Mouse (Mus musculus) regulatory T cell (primary cell): ENCODE measurements around the gene Slc38a7.
"Not testable (repeated sequence)": the region's sequence is repeated elsewhere in the genome, so short reads cannot be mapped to it uniquely, and the experiment has no call there.

ENCODE experiments used
- in situ Hi-C: fragments of 300-600 bp; cut with MboI, MseI; formaldehyde crosslinking; loops from one replicate; pipeline ENCODE4 v1.15.1; 2025; ENCODE audit warnings: high pct_unique_total_duplicates

The Slc38a7 gene

DNA sequence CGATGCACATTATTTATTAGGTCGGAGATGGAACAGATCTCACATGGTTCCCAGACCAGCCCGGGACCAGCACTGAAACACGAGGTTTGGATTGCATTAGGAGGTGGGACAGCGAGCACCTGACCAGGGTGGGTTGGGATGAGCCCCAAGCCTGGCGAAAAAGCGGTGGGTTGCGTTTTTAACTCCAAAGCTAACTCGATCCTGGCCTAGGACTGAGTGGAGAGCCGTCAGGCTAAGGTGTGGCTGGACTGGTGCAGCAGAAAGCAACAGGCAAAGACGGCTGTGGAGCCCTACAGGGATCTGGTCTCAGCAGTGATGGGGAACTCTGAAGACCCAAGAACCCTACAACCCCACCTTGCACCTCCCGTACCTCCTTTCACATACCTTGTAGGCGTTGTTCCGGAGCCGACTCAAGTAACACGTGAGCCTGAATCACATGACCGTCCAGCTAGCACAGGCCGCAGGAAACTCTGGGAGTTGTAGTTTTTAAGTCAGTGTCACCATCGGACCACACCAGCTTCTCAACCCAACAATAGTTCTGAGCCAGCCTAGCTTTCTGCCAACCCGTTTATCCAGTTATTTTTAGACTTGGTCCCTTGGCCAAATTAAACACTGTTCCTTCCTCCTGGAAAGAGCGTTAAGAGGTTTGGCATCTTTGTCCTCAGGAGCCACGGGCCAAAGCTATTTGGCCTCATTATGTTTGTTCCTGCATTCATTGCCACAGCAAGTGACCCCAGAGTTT lies at the start of gene Slc38a7:
TSS of gene Slc38a7 (minus strand) at position 438 of the 742 bp plus-strand sequence.
- in situ Hi-C loops = no loop called here

DNA sequence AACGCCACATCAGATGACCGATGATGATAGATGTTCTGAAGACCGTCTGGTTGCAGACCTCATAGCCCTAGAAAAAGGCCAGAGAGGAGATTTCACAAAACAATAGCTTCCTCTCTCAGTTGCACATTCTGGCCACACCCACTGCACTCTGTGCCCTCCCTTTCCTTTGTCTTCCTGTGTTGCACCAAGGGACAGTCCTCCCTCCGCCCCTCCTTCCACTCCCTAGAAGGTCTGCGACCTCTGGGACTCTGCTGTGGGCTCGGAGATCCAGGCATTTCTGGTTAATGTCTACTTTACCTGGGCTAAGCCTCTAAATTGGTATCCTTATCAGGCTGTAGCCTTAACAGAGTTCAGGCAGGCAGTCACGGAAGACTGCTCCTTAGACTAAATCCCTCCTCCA lies 48.5 kb upstream of the Slc38a7 start:
- in situ Hi-C loops = no loop called here

DNA sequence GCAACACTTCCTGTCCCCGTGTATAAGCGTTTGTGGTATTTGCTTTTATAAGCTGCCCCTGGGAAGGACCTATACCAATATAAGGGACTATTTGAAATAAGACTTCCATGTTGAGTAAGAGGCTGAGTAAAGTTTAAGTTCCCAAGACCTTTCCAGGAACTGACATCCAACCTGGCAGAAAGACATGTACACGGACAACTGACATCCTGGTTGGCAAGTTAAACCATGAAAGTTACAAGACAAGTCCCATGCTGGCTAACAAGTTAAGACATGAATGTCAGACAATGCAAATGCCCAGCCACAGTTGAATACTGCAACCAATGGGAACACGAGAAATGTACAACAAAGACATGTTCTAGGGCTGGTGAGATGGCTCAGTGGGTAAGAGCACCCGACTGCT lies 40.4 kb upstream of the Slc38a7 start:
- in situ Hi-C loops = no loop called here

DNA sequence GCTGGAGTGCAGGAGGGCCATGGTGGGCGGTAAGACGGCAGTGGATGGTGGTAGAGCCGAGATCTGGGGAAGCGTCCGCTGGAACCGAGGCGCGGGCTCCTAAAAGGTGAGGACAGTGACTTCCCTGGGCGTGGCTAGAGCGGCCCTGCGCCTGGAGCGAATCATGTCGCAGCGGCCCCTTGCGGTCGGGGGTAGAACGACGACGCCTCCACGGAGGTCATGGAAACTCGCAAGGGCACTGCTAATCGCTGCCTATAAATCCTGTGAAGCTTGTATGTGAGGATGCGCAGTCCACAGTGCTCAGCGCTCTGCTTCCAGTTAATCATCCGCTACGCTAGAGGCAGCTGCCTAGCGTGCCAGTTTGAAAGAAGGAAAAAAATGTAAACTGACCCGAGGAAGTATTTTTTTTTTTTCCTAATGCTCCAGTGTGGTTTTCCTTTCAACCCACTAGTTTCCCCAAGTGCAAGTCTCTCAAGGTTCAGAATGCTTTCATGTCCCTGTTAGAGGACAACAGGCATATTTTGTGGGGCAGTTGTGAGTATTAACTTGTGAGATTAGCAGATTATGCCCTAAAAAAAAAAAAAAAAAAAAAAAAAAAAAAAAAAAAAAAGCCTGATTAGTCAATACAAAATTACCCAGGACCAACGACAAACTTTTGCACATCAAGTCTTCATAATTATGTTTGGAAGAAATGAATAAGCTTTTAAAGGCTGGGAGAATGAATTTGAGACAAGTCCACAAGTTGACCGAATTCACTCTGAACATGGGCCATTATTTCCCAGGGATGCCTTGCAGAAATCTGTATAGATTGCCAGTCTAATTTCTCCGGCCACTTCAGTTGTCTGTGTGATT lies 35.2 kb upstream of the Slc38a7 start, which contains the start of gene Got2:
TSS of gene Got2 (minus strand) at position 263 of the 852 bp plus-strand sequence.
- in situ Hi-C loops = no loop called here

DNA sequence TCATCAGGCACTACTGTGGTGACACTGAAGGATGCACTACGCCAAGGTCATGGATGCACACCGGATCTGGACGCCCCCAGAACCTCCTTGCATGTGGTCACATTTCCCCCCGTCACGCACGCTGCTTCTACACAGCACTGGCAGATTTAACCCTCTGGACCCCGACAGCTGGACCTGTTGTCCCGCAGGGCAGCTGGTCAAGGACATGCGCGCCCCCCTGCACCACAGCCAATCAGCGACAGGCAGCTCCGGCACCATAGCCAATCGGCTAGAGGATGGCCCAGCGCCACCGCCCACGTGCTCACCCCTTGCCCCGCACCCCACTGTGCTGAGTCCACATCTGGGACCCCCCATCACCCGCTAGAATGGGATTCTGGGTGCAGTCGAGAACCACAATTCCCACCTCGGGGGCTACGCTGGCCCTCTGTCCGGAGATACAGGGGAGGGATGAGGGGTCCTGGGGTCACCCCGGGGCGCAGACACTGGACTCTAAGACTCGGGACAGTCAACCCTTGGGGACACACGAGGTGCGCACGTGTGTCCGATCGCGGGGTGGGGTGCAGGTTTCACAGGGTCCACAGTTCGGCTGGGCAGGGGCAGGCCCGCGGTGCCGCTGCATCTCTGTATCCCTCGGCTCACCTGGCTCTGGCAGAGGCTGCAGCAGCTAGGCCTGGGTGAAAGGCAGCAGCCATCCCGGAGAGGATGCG lies 34.4 kb upstream of the Slc38a7 start:
- in situ Hi-C loops = no loop called here

DNA sequence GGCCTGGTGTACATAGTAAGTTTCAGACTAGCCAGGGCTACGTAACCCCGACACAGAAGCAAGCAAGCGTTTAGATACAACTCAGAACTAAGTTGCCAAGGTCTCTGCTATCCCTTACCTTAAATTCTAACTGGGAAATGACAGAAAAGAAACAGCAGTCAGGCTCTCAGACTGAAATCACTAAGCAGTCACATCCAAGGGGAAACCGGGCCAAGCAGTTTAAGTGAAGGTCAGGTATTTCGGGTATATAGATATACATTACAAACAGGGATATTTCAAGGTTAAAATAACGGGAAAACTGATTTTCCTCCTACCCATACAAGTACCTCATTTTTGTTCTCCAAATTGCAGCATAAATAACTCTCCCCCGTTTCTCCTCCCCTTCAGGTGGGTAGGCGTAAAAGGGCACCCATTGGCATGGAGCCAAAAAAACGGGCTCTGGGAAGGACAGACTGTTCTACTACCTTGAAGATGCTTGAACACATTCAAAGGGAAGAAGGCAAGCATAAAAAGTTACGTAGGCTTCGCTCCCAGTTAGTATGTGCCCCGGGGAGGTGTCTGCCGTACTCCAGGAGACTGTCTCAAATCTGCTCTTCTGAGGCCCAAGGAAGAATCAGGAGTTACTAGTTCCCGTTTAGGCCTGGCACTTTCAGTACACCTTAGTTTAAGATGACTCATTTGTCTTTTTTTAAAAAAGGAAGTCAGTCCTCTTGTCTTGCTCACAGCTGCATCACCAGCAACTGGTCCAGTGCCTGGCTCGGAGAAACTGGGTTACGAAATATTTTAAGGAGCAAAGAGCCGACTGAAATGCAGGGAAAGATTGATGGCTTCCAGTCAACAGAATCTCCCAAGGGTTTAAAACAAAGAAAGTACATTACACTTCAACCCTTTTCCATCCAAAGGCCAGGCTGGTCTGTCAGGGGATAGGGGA lies 33.6 kb upstream of the Slc38a7 start:
- in situ Hi-C loops = no loop called here

DNA sequence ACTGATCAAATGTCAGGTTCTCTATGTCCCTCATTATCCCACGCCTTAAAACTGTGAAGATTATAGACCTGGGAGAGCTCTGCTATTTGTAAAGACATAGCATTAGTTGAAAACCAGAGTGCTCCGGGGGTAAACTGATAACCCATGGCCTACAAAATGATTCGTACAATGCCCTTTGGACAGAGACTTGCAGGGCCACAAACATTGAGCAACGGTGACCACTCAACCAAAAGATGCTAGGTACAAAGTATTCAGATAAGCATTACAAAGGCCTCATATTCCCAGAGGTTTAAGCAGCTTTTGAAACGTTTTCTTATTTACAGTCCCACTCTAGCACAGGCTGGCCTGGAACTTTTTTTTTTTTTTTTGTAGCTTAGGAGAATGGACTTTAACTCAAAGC lies 32.6 kb upstream of the Slc38a7 start:
- in situ Hi-C loops = no loop called here

DNA sequence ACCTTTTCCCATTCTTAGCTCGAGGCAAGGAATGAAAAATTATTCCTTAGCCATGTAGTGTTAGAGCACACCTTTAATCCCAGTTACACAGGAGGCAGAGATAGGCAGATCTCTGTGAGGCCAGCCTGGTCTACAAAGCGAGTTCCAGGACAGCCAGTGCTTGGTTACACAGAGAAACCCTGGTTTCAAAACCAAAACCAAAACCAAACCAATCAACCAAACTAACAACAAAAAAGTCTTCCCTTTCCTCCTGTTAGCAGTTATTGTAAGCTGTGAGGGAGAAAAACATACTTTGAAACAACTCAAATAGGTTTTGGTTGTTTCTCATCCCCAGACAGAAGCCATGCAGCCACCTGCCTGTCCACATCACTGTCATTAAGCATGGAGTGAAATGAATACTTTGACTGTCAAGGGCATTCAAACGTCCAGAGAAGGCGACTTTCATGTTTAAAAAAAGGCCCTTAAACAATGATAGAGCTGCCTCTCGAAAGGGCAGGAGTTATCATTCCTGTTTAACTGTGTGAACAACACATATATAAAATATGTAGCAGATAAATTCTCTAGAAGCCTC lies 32.0 kb upstream of the Slc38a7 start:
- in situ Hi-C loops = no loop called here

DNA sequence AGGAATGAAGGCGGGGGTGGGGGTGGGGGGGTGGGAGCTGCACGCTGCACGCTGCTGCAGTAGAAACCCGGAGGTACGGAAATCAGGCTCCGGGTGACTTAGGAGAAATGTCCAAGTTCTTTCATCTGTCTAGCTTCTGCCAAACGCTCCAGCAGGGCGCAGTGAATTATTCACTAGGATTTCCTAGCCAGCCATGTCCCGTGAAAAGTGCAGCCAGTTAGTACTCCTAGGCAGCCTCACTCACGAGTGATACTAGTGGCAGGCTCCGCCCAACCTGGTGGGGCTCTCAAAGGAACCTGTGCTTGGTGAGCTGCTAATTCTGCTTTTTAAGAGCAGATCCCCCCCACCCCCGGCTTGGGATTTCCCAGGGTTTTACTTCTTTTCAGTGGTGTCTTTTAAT lies 31.2 kb upstream of the Slc38a7 start:
- in situ Hi-C loops = no loop called here

DNA sequence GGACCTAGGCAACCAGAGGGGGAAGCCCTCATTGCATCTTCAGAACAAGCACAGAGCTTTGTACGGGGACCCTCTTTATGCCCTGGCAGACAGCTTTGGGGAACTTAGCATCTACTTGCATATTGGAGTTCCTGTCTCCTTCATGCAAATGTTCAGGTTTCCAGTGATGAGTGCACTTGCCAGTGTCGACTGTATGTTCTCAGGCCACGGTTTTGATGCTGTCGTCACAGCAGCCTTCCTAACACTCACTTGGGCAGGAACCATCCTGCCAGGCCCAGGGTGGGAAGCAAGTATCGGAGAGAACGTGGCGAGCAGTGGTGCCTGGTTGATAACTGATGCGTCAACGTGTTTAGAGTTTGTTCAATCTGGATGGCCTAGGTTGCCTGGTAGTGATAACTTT lies 28.9 kb upstream of the Slc38a7 start:
- in situ Hi-C loops = no loop called here

DNA sequence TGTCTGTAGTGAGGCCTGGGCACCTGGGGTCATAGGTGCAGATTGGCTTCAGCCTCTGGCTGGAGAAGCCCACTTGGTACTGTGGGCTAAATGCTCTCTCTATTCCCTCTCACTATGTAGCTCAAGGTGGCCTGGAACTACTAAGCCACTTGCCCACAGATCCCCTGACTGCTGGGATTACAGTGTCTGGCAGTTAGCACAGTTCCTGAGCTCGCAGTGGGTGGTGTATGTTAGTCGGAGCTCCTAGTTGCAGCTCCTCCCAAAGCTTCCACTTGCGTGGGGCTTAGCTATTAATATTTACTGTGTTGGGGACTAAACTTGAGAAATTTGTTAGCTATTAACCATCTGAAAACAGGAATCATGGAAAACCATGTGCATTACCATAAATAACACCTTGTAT lies 28.2 kb upstream of the Slc38a7 start:
- in situ Hi-C loops = no loop called here

DNA sequence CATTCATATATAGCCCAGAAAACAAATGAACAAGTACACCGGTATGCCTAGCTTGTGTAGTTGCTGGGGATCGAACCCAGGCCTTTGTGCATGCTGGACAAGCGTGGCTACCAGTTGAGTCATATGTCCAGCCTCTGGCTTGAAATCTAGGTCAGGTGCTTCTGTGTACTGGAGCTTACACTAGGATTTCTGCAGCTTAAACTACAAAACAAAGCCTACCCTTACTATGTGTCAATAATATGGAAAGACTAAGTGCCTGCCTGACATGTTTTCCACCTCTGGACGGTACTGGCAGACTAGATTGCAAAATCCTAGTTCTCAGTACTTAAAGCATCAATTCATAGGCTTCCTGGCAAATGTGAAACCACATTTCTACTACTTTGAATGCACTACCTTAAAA lies 26.5 kb upstream of the Slc38a7 start:
- in situ Hi-C loops = no loop called here

DNA sequence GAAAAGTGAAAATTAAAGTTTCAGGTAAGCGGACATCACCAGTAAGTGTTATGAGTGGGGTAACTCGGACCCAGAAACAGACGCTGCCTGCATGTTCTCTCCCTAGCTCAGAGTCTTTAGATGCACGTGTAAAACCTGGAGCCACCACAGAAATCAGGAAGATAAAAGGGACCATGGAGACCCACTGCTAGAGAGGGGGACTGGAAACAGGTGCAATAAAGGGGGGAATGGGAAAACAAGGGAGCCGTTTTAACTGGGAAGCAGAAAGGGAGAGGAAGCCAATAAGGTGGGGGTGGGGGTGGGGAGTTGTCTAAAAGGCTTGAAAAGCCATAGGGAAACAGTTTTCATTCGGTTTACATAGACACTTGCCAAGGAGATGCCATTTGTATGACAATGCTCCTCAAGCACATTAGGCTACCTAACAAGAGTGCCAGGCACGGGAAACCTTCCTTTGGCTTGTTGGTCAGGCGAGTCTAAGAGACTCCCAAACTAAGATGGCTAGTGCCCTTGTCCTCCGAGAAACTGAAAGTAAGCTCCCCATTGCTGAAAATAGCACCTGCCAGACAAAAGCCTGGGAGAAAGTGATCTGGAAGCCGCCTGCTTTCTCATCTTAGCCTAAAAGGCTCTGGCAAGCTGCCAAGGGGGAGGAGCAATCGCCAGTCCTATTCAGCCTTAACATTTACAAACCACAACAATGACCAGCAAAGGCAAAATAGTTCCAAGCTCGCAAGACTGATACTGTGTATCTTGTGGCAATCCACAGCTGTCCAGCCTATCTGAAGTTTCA lies 25.0 kb upstream of the Slc38a7 start:
- in situ Hi-C loops = no loop called here

DNA sequence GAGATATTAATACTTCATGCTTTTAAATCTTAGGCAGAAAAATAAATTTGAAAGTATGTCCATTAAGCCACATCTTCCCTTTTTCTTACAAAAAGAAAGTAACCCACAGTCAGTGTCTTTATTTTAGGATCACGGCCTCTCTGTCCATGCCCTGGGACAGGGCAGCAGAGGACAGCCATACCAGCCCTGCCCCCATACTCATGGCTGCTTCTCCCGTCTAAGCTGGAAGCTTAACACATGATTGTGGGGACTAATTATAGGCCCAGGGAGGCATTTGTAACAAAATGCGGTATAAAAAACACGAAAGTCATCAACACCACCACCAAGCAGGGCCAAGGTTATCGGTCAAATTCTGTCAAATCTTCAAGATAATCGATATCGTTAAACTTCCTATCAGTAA lies 21.9 kb upstream of the Slc38a7 start:
- in situ Hi-C loops = no loop called here

DNA sequence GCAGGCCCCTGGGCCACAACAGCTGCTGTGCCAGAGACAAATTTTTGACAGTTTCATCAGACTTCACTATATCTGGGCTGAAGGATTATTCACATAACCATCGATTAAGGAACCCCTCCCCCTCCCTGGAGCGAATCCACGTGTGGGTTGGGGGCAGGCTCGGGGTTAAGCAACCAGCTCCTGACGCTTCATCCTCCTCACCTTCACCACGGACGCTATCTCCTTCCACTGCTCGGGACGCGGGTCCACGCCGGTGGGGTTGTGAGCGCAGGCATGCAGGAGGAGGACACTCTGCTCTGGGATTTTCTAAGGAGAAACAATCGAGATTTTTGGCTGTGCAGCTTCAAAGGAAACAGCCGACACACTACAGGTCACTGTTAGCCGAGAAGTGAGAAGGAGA lies 18.4 kb upstream of the Slc38a7 start:
- in situ Hi-C loops = no loop called here

DNA sequence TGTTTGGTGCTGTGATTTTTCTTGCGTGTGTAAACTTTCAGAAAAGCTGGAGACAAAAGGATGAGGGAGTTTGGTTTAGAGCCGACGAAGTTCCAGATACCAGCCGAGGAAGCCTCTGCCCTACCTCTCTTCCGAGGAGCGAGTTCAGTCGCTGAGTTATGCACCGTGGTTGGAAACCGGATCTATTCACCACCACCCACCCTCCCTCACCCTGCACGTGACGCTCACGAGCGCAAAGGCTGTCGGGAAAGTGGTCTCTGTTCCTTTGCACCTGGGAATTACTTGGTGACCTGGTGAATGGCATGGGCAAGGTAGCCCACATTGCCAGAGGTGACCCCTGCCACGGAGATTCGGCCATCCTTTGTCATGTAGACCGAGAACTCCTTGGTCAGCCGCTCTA lies 11.5 kb upstream of the Slc38a7 start:
- in situ Hi-C loops = not testable (repeated sequence)

DNA sequence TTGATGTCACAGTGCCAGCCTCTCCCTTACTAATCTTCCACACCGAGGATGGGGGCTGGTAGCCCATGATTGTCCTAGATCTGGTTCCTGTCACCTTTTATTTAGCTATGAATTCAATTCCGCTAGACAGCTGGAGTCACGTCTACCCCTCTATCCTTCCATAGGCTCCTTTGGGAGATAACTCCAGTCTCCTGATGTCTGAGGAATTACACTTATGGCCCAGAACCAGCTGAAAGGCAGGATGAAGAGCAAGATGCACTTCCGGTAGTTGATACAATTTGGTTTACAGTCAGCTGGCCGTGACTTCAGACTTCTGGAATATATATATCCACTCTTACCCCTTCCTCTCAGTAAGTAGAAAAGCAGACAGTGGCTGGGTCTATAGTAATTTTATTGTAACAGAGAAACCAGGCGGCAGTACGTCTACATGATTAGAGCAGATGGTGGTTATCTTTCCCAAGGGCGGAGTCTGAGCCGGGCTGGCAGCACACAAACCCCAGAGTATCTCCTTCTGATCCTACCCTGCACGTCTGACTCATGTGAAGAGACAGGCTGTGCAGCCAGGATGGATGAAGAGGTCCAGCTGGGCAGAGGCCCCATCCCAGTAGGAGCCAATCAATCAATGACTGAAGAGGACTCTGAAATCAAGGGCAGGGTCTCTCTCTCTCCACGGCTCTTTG lies 10.6 kb upstream of the Slc38a7 start:
- in situ Hi-C loops = not testable (repeated sequence)

DNA sequence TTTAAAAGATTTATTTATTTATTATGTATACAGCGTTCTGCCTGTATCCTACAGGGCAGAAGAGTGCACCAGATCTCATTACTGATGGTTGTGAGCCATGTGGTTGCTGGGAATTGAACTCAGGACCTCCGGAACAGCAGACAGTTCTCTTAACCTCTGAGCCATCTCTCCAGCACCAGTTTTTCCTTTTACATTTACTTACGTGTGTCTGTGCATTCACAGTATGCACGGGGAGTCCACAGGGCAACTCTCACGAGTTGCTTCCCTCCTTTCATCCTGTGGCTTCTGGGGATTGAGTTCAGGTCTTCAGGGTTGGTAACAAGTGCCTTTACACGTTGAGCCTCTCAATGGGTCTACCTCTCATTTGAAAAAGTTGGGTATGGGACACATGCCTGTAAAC lies 835 bp upstream of the Slc38a7 start:
- in situ Hi-C loops = no loop called here

DNA sequence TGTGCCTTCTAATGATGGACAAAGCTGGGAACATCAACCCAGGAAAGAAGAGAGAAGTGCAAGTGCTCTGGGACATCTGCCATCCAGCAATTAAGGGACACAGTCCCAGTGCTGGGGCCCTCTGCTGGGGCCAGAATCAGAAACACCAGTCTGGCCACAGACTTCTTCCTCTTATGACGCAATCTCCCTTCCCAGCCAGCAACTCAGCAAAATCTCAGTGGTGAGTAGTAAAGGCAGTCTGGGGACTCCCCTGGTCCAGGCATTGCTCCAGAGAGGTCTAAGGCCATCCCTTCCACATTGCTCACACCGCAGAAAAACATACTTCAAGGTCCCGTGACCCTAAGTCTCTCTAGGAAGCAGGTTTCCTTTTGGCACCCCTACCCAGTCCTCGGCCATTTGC lies 1.0 kb downstream of the Slc38a7 start:
- in situ Hi-C loops = no loop called here

DNA sequence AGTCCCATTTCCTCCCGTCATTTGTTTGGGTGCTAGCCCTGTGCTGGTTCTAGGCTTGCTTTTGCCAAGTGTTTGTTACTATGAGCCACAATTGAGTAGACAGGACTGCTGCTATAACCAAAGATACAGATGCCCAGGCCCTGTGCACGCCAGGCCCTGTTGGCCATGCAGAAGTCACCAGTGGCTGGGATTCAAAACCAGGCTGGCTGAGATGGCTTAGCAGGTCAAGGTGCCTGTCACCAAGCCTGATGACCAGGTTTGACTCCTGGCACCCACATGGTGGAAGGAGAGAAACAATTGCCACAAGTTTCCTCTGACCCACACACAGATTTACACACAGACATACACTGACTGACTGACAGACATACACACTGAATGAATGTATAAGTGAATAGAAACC lies 3.0 kb downstream of the Slc38a7 start:
- in situ Hi-C loops = no loop called here
